Mouse (Mus musculus) stomach, embryonic 14.5 days (tissue): ENCODE results near the gene Sgsm2. TPM values are rescaled to one million over a fixed set of nuclear protein-coding genes. Genes with fewer than 3 reads are reported as not detected.

Experiments used
- ATAC-seq: fragments of 200-750 bp; cut with Nextera tagmentation; 2 replicates; pipeline ENCODE4 v1.8.0; 2017; ENCODE audit warnings: low read depth, moderate TSS enrichment; ENCODE audit not compliant: insufficient number of reproducible peaks, insufficient read depth, low FRiP score
- H3K27ac ChIP-seq: fragments of 300-500 bp; sonication (generic); 2 replicates; pipeline ENCODE4 v1.5.1; 2014; ENCODE audit warnings: mild to moderate bottlenecking, low read length, moderate library complexity, mixed read lengths
- H3K27me3 ChIP-seq: fragments of 300-500 bp; sonication (generic); 2 replicates; pipeline ENCODE4 v1.6.1; 2014; ENCODE audit warnings: low read length, control low read depth, mixed read lengths; ENCODE audit not compliant: control insufficient read depth, insufficient read depth
- H3K36me3 ChIP-seq: fragments of 300-500 bp; sonication (generic); 2 replicates; pipeline ENCODE4 v1.6.1; 2014; ENCODE audit warnings: mild to moderate bottlenecking, control low read depth, low read length, moderate library complexity, mixed read lengths; ENCODE audit not compliant: control insufficient read depth, insufficient read depth
- H3K4me1 ChIP-seq: fragments of 300-500 bp; sonication (generic); 2 replicates; pipeline ENCODE4 v1.6.1; 2014; ENCODE audit warnings: low read length, control low read depth, mixed read lengths; ENCODE audit not compliant: control insufficient read depth, insufficient read depth
- H3K4me2 ChIP-seq: fragments of 300-500 bp; sonication (generic); replicated peaks from 2 replicates; pipeline ENCODE4 v1.6.1; 2014; ENCODE audit warnings: low read depth, low read length, control low read depth
- H3K4me3 ChIP-seq: fragments of 300-500 bp; sonication (generic); 2 replicates; pipeline ENCODE4 v1.5.1; 2014; ENCODE audit warnings: low read depth, low read length, control low read depth
- H3K9ac ChIP-seq: fragments of 300-500 bp; sonication (generic); replicated peaks from 2 replicates; pipeline ENCODE4 v1.6.1; 2014; ENCODE audit warnings: low read depth, mild to moderate bottlenecking, control low read depth, low read length, moderate library complexity, mixed read lengths
- H3K9me3 ChIP-seq: fragments of 300-500 bp; sonication (generic); 2 replicates; pipeline ENCODE4 v1.6.1; 2016; ENCODE audit warnings: low read depth, low read length, control low read depth; ENCODE audit not compliant: control insufficient read depth
- WGBS: fragments of 180-500 bp; shearing (Covaris S2); extraction: QIAGEN DNeasy Blood & Tissue Kit; methylation state at CpG from one replicate; pipeline ENCODE4 v1.1.7; 2014; 5-methylcytosine and 5-hydroxymethylcytosine counted together
- polyA plus RNA-seq: library from polyadenylated mRNA; unstranded; fragments of >200 nt; fragmentation: Nextera tagmentation; extraction: Ambion mirVana; gene quantifications from 2 replicates; pipeline ENCODE4 v1.2.1, GENCODE M21; 2014

Sgsm2 gene
- polyA plus RNA-seq, 1 experiment from 2014 or later = 6.9 TPM

DNA sequence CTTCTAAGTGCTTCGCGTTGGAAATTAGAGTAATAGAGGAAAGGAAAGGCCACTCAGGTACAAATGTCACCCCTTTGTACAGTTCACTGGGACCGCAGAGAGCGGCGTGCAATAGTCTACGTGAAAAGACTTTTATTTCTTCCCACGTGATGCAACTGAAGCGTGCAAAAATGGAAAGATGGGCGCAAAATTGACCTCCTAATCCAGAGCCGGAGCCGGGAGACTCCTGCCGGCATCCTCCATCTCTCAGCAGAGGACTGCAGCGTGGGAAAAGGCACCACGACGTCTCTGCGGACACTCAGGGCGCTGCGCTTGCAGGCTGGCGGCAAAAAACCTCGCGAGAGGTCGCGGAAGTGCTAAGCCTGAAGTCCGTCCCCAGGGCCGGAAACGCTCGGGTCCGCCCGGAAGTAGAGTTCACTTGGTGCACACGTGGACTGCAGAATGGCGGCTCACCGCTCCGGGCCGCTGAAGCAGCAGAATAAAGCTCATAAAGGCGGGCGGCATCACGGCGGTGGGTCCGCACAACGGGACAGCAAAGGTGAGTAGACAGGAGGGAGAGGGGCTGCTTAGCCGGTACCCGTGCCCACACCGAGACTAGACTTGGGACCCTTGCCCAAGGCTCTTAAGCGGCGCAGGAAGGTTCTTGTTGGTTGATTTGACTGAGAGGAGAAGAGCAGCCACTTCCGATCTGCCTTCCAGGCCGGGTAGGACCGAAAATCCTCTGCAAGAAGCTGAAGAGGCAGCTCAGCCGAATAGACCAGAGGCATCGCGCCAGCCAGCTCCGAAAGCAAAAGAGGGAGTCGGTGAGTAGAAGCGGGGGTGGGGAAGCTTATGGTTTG is 1.0 kb upstream of the Sgsm2 start, which contains the start of gene Tsr1:
TSS of gene Tsr1 (plus strand) at position 394 of the 839 bp plus-strand sequence.
- peak within 1 kb of the TSS; percentile 60 for H3K9ac ChIP-seq
- H3K27me3 ChIP-seq = no peaks in the 10 kb centered on the region
- peak within 1 kb of the TSS; percentile 77 for H3K4me3 ChIP-seq
- 0 out of 2 replicates have a peak, but pooled peaks cover 12% of the 10 kb centered on the region for H3K4me1 ChIP-seq
- peak within 1 kb of the TSS; percentile 76 for H3K4me2 ChIP-seq
- H3K9me3 ChIP-seq = no peaks in the 10 kb centered on the region
- under 1% methylated on average over 54 of the region's 54 CpGs for whole genome bisulfite sequencing
- H3K27ac ChIP-seq = peak within 1 kb of the TSS; percentile 80
- ATAC-seq = peak; percentile 87
- peaks cover 33% of the 10 kb centered on the region for H3K36me3 ChIP-seq

DNA sequence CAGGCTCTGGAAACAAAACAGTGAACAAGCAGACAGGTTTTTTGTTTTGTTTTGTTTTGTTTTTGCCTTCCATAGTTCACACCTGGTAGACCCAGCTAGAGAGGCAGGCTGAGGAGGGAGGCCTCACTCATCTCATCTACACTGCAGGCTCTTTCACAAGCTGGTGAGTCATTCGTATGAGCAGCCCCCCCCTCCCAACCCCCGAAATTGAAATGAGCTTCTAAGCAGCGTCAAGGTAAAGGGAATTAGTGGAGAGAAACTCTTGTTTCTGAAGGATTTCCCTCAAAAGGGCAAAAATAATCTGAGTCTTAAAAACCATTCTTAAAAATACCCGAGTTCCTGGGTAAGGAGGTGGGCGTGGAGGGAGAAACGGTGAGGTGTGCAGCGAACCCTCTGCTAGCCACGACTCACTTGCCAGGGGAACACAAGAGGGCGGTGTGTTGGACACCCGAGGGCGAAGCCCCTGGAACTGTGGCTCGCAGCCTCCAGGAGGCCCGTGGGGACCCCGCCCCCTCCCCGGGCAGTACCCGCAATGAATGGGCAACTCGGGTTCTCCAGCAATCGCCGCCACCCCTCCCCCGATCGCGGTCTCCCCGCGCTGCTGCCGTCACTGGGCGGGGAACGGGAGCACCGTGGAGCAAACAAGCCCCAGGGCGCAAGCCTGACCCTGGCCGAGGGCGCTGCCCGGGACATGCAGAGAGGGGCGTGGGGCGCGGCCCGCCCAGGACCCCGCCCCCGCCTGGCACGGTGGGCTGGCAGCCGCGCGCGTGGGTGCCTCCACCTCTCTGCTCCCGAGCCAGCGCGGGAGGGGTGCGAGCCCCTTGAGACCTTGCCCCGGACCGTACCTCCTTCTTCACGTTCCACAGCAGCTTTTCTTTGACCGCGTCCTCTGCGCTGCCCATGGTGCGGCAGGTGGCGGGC is 620 bp downstream of the Sgsm2 start:
- peaks cover 16% of the 10 kb centered on the region for H3K36me3 ChIP-seq
- 0 out of 2 replicates have a peak, but pooled peaks cover 12% of the 10 kb centered on the region for H3K4me1 ChIP-seq
- peak overlapping the region; percentile 76 for H3K4me2 ChIP-seq
- H3K4me3 ChIP-seq = peak overlapping the region; percentile 77
- no peaks in the 10 kb centered on the region for H3K9me3 ChIP-seq
- peak overlapping the region; percentile 80 for H3K27ac ChIP-seq
- WGBS = under 1% methylated on average over 39 of the region's 55 CpGs
- H3K9ac ChIP-seq = peak overlapping the region; percentile 60
- ATAC-seq = peak; percentile 54
- H3K27me3 ChIP-seq = no peaks in the 10 kb centered on the region

DNA sequence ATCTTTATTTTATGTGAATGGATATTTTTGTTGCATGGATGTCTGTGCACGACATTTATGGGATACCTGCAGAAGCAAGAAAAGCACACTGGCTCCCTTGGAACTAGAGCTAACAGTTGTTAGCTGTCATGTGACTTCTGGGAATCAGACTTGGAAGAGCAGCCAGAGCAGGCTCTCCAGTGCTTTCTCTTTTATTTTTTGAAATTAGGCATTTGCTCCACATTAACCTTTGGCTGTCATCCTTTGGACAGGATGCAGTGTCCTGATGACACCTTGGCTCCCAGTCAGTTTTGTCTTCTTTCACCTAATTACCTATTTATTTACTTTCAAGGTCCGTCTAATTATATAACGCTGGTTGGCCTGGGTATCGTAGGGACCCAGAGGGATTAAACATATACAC is 2.2 kb downstream of the Sgsm2 start:
- no peak overlapping the region for H3K4me3 ChIP-seq
- no peaks in the 10 kb centered on the region for H3K27me3 ChIP-seq
- 0 out of 2 replicates have a peak, but pooled peaks cover under 1% of the 10 kb centered on the region for H3K36me3 ChIP-seq
- H3K4me2 ChIP-seq = no peak overlapping the region
- no peak overlapping the region for H3K27ac ChIP-seq
- no peak overlapping the region for H3K9ac ChIP-seq
- 76% methylated on average over 4 of the region's 4 CpGs for WGBS
- ATAC-seq = no peak
- H3K4me1 ChIP-seq = 0 out of 2 replicates have a peak, but pooled peaks cover 8% of the 10 kb centered on the region
- no peaks in the 10 kb centered on the region for H3K9me3 ChIP-seq

DNA sequence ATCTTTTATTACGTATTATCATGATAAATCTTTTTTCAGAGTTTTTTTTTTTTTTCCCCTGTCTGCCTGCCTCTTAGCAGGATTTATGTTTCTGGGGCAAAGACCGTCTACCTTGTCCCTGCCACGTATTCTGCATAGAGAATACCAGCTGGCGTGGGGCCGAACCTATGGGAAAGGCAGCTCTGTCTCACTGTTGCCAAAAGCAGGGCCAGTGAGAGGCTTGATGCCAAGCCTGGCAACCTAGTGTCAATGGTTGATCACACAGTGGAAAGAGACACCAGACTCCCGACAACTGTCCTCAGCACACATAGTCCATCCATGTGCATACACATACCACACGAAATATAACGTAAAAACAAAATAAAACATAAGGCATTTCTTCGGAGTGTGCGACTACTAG is 13.8 kb downstream of the Sgsm2 start:
- H3K9me3 ChIP-seq = no peaks in the 10 kb centered on the region
- no peak overlapping the region for H3K9ac ChIP-seq
- no peak overlapping the region for H3K27ac ChIP-seq
- H3K4me1 ChIP-seq = no peaks in the 10 kb centered on the region
- no peak overlapping the region for H3K4me2 ChIP-seq
- H3K27me3 ChIP-seq = no peaks in the 10 kb centered on the region
- 91% methylated on average over 10 of the region's 10 CpGs for WGBS
- no peaks in the 10 kb centered on the region; the same call in 1 of the 2 replicates for H3K36me3 ChIP-seq
- no peak for ATAC-seq
- no peak overlapping the region for H3K4me3 ChIP-seq

DNA sequence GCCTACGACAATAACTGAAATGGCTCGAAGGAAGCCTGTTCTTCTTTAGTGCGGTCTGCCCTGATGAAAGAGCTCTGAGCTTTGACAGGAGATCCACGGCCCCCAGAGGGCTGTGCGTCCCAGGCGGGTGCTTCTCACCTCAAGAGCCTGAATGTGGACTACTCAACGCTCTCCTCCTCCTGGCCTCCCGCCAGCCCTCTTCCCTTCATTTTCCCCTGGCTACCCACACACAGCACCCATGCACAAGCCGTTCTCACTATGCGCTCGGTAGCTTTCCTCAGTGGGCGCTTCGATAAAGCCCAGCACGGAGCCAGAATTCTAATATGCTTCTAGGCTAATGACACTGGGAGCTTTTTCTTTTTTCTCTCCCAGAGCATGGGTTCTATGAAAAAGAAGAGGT is 14.9 kb downstream of the Sgsm2 start:
- Histone ChIP-seq H3K4me2 (no peak overlapping the region), H3K36me3 (no peaks in the 10 kb centered on the region; the same call in 1 of the 2 replicates), H3K9ac (no peak overlapping the region), H3K27me3 (no peaks in the 10 kb centered on the region), H3K4me3 (no peak overlapping the region), H3K27ac (no peak overlapping the region), H3K9me3 (no peaks in the 10 kb centered on the region), H3K4me1 (no peaks in the 10 kb centered on the region; the same call in 1 of the 2 replicates)
- ATAC-seq = no peak
- 60% methylated on average over 14 of the region's 14 CpGs for WGBS

DNA sequence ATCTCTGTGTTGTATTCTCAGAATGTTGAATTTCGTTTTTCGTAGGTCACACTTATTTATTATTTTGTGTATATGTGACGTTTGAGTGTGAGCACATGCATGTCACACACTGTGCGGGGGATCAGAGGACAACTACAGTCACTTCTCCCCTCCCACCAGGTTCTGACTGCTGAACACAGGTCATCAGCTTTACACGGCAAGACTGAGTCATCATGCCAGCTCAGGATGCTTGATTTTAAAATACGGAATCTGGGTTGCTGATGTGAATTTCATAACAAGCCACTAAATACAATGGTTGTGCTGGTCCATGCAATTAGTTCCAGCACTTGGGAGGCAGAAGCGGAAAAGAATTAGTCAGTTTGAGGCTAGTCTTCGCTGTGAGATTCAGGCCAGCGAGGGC is 15.9 kb downstream of the Sgsm2 start:
- Histone ChIP-seq H3K27me3 (no peaks in the 10 kb centered on the region), H3K4me2 (no peak overlapping the region), H3K4me3 (no peak overlapping the region), H3K9ac (no peak overlapping the region), H3K36me3 (no peaks in the 10 kb centered on the region; the same call in 1 of the 2 replicates), H3K4me1 (peaks cover 7% of the 10 kb centered on the region; the same call in 1 of the 2 replicates), H3K27ac (no peak overlapping the region), H3K9me3 (no peaks in the 10 kb centered on the region)
- no peak for ATAC-seq
- WGBS = 84% methylated on average over 9 of the region's 9 CpGs

DNA sequence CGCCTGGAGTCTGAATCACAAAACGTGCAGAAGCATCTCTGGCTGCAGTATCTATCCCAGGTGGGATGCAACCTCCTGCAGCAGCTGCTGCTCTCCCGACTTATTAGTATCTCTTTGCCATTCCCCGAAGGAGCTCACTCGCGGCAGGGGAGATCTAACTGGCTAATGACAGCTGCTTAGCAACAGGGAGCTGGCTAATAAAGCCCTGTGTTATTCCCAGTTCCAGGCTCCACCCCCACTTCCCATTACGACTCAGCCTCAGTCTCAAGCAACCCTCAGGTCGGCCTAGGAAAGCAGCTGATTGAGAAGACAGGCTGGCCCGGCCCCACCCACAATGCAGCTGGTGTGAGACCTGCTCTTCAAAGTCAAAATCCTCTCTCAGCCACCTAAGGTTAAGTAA is 20.1 kb downstream of the Sgsm2 start:
- Histone ChIP-seq H3K27ac (no peak overlapping the region), H3K4me3 (no peak overlapping the region), H3K4me1 (peaks cover 7% of the 10 kb centered on the region; the same call in 1 of the 2 replicates), H3K9ac (no peak overlapping the region), H3K9me3 (no peaks in the 10 kb centered on the region), H3K27me3 (no peaks in the 10 kb centered on the region), H3K4me2 (peak overlapping the region; percentile 39), H3K36me3 (no peaks in the 10 kb centered on the region)
- ATAC-seq = peak; percentile 65; the same call in 1 of the 2 replicates
- 3% methylated on average over 9 of the region's 9 CpGs for WGBS

DNA sequence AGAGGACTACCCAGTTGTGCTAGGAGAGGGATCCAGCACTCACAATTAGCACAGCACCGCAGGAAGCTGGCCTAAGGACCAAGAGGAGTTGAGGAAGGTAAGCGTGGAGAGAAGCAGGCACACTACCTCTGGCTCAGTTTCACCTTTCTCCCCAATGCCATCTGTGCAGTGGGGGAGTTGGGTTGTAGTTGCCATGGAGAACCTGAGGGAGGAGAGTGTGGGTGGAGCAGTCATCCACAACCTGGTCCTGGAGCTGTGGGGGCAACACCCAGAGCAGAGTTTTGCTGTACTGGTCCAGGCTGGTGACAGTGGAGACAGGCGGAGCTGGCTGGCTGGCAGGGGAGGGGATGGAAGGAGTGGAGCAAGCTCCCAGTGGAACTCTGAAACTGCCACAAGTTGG is 22.2 kb downstream of the Sgsm2 start:
- H3K27me3 ChIP-seq = no peaks in the 10 kb centered on the region
- no peak overlapping the region for H3K4me3 ChIP-seq
- no peak for ATAC-seq
- H3K9me3 ChIP-seq = no peaks in the 10 kb centered on the region
- no peak overlapping the region for H3K4me2 ChIP-seq
- H3K36me3 ChIP-seq = no peaks in the 10 kb centered on the region
- H3K9ac ChIP-seq = no peak overlapping the region
- peaks cover 10% of the 10 kb centered on the region for H3K4me1 ChIP-seq
- WGBS = 54% methylated on average over 3 of the region's 3 CpGs
- H3K27ac ChIP-seq = no peak overlapping the region
